Mouse (Mus musculus): Measurements from ENCODE around the gene Tmem115.
"Not testable (repeated sequence)": the region's sequence is repeated elsewhere in the genome, so short reads cannot be mapped to it uniquely, and the experiment has no call there.

Gene Tmem115

DNA sequence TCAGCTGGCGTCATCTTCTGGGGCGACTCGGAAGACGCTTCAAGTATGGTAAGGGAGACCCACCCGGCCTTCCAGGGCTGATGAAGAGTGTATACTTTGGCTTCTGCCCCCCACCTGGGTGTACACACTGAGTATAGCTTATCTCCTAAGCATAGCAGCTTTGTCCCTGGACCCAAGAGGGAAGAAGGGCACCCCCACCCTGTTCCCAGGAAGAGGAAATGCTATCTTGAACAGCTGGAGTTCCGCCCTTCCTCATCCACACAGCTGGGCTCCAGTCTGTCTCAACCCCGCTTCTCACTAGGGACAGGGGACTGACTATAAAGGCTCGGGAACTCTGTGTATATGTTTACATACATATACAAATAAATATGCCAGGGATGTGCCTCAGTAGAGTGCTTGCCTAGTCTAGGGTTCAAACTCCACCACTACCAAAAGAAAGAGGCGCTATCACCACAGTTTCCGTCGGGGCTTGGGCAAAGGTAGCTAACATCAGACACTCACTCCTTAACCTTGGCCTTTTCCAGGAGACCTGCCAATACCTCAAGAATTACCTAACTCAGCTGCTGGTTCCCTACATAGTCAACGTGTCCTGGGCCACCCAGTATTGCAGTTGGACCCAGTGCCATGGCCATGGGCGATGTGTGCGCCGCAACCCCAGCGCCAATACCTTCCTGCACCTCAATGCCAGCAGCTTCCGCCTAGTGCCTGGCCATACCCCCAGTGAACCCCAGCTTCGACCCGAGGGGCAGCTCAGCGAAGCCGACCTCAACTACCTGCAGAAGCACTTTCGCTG lies 38.0 kb downstream of the Tmem115 start:
- ATAC-seq (ENCODE audit: low TSS enrichment), result no peak

DNA sequence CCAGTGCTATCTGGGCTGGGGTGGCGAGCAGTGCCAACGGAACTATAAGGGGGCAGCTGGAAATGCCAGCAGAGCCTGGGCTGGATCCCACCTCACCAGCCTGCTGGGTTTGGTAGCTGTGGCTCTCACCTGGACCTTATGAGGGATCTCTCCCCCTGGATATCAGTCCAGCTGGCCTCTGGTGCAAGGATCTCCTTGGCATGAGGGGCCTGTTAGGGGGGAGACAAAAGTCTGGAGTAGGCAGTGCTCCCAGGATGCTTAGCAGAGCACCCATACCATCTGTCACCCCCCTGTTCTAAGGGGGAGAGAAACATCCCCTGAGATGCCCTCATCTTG lies 38.5 kb downstream of the Tmem115 start:
- no peak for ATAC-seq (ENCODE audit: low TSS enrichment)

DNA sequence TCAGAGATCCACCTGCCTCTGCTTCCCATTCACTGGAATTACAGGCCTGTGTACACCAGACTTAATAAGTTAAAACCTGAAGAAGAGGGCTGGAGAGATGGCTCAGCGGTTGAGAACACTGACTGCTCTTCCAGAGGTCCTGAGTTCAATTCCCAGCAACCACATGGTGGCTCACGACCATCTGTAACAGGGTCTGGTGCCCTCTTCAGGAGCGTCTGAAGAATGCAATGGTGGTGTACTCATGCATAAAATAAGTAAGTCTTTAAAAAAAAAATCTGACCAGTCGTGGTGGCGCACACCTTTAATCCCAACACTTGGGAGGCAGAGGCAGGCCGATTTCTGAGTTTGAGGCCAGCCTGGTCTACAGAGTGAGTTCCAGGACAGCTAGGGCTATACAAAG lies 40.0 kb downstream of the Tmem115 start:
- ATAC-seq (ENCODE audit: low TSS enrichment), result not testable (repeated sequence)

DNA sequence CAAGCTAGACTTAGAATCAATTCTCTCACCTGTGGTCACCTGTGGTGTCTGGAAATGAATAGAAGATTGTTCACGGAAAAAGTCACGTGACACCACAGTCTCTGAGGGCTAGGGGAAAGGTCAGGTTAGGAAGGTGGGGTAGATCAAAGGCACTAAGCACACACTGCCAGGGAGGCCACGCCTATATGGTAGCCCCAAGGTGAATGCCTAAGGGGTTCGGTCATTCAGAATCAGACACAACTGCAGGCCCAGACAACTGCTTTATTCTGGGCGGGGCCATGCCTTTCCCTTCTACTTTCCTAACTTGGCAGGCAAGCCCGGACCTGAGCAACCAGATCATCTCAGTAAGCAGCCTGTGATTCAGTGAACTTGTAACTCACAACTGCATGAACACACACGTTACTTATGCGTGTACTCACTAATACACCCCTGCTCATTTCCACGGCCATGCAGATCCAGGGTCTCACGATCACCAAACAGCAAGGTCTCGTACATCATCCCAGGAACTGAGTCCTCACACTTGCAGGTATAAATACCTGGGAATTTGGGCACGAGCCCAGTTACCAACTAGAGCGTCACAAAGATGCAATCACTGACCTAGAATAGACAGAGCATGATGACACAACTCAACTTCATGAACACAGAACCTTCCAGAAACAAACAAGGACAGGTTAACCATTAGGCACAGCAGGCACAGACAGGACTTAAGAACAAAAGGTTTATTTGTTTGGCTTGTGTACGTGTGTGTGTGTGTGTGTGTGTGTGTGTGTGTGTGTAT lies 42.0 kb downstream of the Tmem115 start:
- no peak for ATAC-seq (ENCODE audit: low TSS enrichment)

DNA sequence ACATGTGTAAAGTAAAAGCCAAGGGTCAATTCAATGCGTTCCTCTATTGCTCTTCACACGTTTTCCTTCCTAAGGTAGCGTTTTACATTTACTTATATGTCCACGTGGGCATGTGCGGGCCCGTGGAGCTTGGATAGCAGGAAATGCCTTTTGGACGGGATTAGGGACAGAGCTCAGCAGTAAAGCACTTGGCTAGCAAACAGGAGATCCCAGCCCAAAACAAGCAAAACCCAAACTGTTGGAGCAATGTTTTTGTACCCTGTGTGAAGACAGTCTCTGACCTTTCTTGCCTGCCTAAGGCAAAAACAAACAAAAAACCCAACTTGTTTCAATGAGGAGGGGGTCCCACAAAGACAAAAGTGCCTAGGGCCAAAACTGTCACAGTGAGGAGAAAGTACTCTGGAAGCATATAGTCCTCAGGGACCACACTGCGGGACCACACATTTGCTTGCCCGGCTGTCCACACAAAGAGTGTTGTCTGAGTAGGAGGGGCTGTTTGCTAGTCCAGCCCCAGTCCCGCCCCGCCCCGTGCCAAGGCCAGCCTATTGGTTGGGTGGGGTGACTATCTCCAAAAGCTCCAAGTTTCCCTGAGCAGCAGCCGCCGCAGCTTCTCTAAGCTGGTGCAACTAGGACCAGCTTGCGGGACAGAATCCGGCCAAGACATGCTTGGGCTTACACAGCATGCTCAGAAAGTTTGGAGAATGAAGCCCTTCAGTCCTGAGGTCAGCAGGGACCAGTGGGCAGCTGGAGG lies 42.8 kb downstream of the Tmem115 start, which contains the start of gene Hyal1:
Hyal1 (plus strand) TSS at position 571 of the 751 bp plus-strand sequence.
- ATAC-seq (ENCODE audit: low TSS enrichment), result no peak

DNA sequence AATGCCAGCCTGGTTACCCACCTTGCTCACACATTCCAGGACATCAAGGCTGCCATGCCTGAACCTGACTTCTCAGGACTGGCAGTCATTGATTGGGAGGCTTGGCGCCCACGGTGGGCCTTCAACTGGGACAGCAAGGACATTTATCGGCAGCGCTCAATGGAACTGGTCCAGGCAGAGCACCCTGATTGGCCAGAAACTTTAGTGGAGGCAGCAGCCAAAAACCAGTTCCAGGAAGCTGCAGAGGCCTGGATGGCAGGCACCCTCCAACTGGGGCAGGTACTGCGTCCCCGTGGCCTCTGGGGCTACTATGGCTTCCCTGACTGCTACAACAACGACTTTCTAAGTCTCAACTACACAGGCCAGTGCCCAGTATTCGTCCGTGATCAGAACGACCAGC lies 44.1 kb downstream of the Tmem115 start:
- ATAC-seq (ENCODE audit: low TSS enrichment), result no peak

DNA sequence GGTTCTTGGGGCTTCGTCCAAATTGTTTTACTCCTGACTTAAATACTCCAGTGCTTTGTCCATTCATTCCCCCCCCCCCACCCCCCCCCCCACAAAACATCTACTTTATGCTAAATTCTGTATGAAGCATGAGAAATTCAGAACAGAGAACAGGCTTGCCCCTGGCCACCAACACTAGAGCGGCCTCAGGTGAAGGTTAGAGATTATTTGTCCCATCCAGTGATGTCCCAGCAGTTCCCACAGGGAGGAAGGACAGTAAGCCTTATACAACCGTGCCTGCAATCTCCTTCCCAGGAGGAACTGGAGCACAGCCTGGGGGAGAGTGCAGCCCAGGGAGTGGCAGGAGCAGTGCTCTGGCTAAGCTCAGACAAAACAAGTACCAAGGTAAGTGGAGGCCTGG lies 44.8 kb downstream of the Tmem115 start, which contains the start of gene Naa80:
Naa80 (plus strand) TSS at position 301 of the 400 bp plus-strand sequence.
- ATAC-seq (ENCODE audit: low TSS enrichment), result no peak

DNA sequence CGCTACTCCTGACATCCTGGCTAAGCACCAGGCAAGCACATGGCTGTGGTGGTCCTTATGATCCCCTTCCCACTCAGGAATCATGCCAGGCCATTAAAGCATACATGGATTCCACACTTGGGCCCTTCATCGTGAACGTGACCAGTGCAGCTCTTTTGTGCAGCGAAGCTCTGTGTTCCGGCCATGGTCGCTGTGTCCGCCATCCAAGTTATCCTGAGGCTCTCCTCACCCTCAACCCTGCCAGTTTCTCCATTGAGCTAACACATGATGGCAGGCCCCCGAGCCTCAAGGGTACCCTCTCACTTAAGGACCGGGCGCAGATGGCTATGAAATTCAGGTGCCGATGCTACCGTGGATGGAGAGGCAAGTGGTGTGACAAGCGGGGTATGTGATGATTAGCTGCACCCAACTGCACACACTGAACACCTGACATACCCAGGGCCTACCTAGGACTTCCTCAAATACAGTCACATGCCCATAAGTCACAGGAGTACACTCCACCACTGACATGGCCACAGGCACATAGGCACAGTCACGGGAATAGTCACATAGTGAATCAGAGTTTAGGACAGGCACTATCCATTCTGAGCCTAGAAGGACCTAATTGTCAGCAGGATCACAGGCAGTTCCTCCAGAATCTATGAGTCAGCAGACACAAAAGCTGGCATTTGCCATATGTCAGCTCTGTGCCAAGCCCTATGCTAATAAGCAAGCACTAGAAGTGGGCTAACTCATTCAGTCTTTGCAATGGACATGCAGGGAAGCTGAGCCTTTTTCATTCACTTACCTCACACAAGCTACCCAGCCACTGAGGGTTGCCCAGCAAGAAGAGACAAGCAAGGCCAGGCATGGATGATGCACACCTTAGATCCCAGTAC lies 45.5 kb downstream of the Tmem115 start:
- ATAC-seq (ENCODE audit: low TSS enrichment), result no peak

DNA sequence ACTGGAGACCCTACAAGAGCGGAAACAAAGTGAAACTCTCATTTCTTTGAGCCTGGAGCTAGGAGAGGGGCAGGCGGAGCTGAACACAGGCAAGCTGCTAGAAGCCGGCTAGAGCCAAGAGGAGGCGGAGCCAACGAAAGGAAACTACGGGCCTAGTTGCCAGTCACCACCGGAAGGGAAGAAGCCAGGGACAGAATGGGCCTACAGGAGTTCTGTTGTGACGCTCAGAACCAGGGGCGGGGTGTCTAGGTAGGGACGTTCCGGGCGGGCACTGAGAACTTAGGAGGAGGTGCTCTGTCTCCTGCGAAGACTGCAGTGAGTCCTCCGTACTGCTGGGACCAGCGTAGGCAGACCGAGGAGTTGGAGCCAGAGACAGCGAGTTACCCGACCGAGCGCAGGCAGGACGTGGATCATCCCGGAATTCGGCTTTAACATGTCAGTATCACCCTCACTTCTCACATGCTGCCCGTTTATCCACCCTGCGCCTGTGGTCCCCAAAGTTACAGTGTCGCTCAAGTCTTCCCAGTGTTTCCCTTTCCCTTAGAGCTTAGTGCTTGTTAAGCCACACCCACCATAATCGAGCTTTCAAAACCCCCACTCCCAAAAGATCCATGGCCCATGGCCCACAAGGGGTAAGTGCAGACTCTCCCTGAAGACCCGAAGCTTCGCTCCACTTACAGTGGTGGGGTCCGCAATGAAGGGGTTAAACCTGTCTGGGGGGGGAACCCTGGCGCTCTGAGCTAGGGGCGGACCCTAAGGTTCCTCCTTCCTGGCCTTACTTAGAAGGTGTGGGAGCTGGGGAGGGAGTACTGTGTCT lies 47.0 kb downstream of the Tmem115 start, which contains the start of gene Hyal3:
Hyal3 (plus strand) TSS at position 318 of the 817 bp plus-strand sequence.
- ATAC-seq (ENCODE audit: low TSS enrichment), result peak; percentile 91

DNA sequence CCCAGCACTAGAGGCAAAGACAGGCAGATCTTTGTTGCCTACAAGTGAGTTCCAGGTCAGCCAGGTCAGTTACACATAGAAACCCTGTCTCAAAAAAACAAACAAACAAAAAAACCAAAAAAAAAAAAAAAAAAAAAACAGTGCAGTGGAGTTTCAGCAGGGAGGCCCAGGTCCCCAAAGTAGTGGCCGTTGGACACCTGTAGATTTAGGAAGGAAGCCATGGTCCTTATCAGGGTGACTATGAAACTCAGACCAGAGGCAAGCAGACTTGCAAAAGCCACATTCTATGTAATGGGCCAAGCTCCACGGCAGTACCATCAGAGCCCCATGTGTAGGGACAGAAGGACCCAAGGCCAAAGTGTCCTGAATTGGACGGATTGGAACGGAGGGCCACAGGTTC lies 47.8 kb downstream of the Tmem115 start:
- no peak for ATAC-seq (ENCODE audit: low TSS enrichment)

DNA sequence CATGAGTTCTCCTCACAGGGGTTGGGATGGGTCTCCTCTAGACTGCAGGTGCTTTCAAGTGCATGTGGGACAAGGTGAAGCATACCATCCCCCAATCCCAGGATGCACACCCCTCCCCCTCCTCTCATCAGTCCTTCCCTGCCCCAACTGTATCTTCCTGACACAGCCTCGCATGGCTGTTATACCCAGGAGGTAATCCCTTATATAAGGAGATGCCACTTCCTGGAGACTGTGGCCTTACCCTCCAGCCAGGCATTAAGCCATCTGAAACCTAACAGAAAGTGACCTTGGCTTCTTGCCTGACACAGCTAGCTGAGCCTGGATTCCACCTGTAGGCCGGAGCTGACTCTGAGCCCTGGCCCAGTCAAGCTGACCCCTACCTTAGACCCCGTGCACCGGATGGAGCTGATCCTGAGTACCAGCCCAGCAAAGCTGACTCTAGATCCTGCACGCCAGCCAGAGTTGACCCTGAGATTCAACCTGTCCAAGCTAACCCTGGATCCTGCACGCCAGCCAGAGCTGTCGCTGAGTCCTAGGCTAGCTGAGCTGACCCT lies 48.8 kb downstream of the Tmem115 start:
- ATAC-seq (ENCODE audit: low TSS enrichment), result no peak

DNA sequence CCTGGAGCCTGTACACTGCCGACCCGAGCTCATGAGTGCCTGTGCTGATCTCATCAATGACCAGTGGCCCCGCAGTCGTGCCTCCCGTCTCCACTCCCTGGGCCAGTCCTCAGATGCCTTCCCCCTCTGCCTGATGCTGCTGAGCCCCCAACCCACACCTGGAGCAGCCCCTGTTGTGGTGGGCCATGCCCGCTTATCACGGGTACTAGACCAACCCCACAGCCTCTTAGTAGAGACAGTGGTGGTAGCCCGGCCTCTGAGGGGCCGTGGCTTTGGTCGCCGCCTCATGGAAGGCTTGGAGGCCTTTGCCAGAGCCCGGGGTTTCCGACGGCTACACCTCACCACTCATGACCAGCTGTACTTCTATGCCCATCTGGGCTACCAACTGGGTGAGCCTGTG lies 49.4 kb downstream of the Tmem115 start:
- ATAC-seq (ENCODE audit: low TSS enrichment), result no peak

DNA sequence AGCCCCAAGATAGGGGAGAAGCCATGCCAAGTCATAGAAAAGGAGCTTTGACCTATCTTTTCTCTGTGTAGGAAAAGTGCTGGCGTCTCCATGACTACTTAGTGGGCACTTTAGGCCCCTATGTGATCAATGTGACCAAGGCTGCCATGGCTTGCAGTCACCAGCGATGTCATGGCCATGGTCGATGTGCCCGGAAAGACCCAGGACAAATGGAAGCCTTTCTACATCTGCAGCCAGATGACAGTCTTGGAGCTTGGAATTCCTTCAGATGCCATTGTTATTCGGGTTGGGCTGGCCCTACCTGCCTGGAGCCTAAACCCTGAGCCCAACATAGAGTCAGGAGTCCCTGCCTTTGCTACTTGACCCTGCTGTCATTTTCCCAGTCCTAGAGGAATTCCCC lies 52.8 kb downstream of the Tmem115 start:
- no peak for ATAC-seq (ENCODE audit: low TSS enrichment)

DNA sequence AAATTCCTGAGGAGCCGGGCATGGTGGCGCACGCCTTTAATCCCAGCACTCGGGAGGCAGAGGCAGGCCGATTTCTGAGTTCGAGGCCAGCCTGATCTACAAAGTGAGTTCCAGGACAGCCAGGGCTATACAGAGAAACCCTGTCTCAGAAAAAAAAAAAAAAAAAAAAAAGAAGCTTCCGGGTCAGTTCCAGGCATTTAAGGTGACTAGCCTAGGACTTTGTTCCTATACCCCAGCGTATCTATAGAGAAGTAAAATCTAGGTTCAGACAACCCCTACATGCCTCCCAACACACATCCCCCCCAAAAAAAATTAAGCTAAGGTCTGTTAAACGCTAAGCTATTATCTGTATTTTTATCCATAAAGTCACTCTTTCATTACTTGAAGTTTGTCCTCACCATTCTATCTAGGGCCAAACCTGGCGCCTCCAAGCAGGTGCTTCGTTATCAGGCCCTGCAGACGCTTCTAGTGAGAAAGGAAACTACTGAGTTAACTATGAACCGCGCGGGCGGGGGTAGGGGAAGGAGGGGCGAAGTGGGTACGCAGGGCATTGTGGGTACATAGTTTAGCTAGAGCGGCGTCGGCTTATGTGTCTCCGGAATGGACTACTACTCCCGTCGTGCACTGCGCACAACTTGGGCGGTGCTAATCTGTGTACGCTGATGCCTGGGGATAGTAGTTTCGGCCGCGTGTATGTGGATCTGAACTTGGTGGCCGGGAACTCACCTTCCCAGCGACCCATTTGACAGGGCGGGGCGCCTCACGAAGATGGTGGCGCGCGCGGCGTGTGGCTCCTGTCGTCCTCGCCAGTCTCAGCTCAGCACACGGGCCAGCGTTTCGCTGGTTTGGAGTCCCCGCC lies 53.5 kb downstream of the Tmem115 start, which contains the start of gene Ifrd2:
Ifrd2 (plus strand) TSS at position 669 of the 859 bp plus-strand sequence.
- peak; percentile 95 for ATAC-seq (ENCODE audit: low TSS enrichment)

DNA sequence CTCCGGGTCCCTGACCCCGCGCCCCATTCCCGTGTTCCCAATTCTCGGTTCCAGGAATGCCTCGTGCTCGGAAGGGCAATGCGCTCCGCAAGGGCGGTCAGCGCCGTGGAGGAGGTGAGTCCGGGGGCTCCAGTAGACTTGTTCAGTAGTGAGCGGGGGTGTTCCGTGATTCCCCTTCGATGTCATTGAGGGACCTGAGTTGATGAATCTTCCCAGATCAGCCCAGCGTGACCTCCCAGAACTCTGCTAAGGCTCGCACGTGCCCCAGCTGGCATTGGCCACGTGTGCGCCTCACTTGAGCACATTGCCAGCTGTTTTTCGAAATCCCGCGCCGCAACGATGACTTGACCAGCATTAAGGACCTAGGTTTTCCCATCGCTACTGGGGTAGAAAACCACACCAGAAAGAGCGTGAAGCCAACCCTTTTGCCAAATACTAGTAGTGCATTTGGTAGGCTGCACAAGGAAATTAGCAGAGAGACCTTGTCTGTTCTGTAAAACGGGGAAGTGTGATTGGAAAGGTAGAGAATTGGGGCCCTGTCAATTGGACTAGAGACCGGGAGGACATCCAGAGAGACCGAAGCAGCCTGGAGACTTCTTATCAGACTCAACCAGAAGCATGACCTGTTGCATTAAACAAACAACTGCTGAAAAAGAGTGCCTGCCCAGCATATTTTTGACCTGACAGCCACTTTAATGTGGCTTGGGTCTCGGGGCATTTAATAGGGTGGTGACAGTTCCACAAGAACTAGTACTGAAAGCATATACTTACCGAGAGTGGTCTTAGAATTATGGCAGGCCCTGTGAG lies 54.3 kb downstream of the Tmem115 start:
- ATAC-seq (ENCODE audit: low TSS enrichment), result peak; percentile 13; the same call in 1 of the 2 replicates

All from frontal cortex, adult (tissue).